Mouse (Mus musculus): ENCODE results near the gene Itpkb.

DNA sequence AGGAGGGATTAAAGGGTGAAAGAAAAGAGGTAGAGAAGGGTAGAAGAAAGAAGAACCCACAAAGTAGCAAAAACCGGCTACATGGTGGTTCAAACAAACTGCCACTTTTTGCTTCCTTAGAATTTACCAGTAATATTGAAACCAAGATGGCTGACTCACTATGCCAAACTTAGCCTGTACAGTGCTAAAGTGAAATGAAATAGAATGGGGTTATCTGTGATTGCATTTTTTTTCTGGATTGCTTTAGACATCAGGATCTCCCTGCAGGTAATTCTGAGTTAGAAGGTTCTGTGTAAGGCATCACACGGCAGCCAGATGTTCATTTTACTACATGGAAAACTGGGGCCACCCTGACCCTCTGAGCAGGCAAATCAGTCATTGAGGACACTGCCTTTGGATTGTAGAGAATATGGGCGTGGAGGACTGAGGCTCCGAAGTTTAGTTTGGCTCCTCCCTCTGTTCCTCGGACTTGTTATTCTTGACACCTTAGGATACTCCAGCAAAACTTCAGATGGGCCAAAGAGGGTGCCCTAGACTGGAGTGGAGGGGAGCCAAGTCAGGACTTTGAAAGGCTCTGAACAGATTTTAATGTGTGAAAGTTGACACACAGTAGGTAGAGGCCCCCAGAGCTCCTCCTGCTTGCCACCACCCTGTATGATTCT is 62.0 kb downstream of the Itpkb start:
- TF ChIP-seq GATA1 (IDR thresholded peaks at IDR 0.05; ENCODE audit: borderline replicate concordance, low read length) (no peak), FLI1 (IDR thresholded peaks at IDR 0.05; ENCODE audit: low read length) (no peak)

Measured in megakaryocyte, embryonic 14.5 days (primary cell).